Mouse (Mus musculus): ENCODE results near the gene Eomes. TPM values are rescaled to one million over a fixed set of nuclear protein-coding genes. Genes with fewer than 3 reads are reported as not detected.
A peak's percentile ranks its signal among the peaks of the same experiment; 100 is the strongest.

Eomes gene
- polyA plus RNA-seq, 1 experiment from 2014 or later, result 24.1 TPM

DNA sequence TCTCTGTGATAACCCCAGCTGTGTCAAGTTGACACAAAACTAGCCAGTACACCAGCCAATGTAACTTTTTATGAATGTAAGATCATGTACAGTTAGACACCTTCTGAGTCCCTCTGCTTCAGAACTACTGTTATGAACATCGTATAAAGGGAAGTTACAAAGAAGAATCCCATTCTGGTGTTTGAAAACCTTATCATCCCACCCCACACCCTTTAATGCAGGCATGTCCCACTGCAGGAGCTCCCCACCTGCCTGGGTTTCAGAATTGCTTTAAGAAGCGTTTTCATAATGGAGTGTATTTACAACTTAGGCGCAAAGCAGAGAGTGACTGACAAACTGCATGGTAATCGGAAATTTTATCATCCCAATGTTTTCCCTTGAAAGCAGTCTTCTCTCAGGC lies 13.2 kb downstream of the Eomes start:
- Histone ChIP-seq H3K9me3 (replicated peaks; ENCODE audit: control insufficient read depth, low read length) (no peaks in the 10 kb centered on the region), H3K27ac (ENCODE audit: low read depth, low read length) (no peak overlapping the region), H3K4me3 (ENCODE audit: low read depth, low read length) (no peak overlapping the region), H3K9ac (ENCODE audit: low read length) (no peak overlapping the region), H3K4me1 (ENCODE audit: control insufficient read depth, insufficient read depth, low read length) (peaks cover 18% of the 10 kb centered on the region; the same call in 1 of the 2 replicates), H3K27me3 (replicated peaks; ENCODE audit: control insufficient read depth, insufficient read depth, low read length) (peaks cover 29% of the 10 kb centered on the region), H3K36me3 (ENCODE audit: control insufficient read depth, insufficient read depth, low read length) (no peaks in the 10 kb centered on the region), H3K4me2 (ENCODE audit: low read length) (no peak overlapping the region)
- WGBS, result 87% methylated on average over 4 of the region's 4 CpGs
- DNase-seq (ENCODE audit: low spot score) (no peak), ATAC-seq (no peak)

DNA sequence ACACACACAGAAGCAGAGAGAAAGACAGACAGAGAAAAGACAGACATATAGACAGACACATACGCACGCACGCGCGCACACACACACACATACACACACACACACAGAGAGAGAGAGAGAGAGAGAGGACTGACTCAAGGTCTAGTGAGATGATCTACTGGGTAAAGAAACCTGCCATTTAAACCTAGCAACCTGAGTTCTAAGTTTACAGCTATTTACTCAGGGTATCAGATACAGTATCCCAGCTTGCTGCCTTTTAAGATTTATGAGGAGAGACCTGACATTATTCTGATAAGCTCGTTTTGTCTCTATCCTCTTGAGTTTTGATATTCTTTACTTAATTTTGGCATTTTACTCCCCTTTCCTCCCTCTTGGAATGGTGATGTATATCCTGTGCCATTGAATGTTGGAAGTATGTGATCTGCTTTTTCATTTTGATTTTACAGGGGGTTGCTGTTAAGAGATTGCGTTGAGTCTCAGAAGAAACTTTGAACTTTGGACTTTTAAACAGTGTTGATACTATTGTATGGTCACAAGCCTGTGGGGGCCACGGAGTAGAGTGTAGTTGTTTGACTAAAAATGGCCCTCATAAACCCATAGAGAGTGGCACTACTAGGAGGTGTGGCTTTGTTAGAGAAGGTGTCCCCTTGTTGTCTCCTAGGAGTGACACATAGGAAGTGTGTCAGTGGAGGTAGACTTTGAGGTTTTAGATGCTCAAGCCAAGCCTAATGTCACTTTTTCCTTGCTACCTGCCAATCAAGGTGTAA lies 15.1 kb downstream of the Eomes start:
- no peak overlapping the region for H3K27ac ChIP-seq (ENCODE audit: low read depth, low read length)
- H3K4me2 ChIP-seq (ENCODE audit: low read length), result no peak overlapping the region
- H3K4me1 ChIP-seq (ENCODE audit: control insufficient read depth, insufficient read depth, low read length), result peaks cover 7% of the 10 kb centered on the region; the same call in 1 of the 2 replicates
- peaks cover 10% of the 10 kb centered on the region for H3K27me3 ChIP-seq (replicated peaks; ENCODE audit: control insufficient read depth, insufficient read depth, low read length)
- ATAC-seq, result no peak
- no peak overlapping the region for H3K4me3 ChIP-seq (ENCODE audit: low read depth, low read length)
- H3K9ac ChIP-seq (ENCODE audit: low read length), result no peak overlapping the region
- DNase-seq (ENCODE audit: low spot score), result no peak
- WGBS, result 92% methylated on average over 8 of the region's 8 CpGs
- H3K9me3 ChIP-seq (replicated peaks; ENCODE audit: control insufficient read depth, low read length), result no peaks in the 10 kb centered on the region
- H3K36me3 ChIP-seq (ENCODE audit: control insufficient read depth, insufficient read depth, low read length), result no peaks in the 10 kb centered on the region

DNA sequence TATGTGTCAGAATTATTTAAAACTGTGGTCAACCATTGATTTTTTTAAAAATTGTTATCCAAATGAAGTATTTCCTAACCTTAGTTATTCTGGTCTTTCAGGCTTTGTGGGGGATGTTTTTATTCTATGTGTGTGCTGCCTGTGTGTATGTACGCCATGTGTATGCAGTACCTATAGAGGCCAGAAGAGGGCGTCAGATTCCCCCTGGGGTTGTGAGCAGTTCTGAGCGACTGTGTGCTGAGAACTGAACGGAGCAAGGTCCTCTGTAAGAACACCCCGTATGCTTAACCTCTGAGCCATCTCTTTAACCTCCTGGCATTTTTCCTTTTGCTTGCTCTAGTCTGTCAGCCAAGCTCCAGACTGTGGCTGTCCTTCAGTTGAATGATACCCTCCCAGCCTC lies 16.1 kb downstream of the Eomes start:
- Histone ChIP-seq H3K4me2 (ENCODE audit: low read length) (no peak overlapping the region), H3K36me3 (ENCODE audit: control insufficient read depth, insufficient read depth, low read length) (no peaks in the 10 kb centered on the region), H3K27me3 (replicated peaks; ENCODE audit: control insufficient read depth, insufficient read depth, low read length) (0 out of 2 replicates have a peak, but pooled peaks cover 4% of the 10 kb centered on the region), H3K27ac (ENCODE audit: low read depth, low read length) (no peak overlapping the region), H3K4me1 (ENCODE audit: control insufficient read depth, insufficient read depth, low read length) (0 out of 2 replicates have a peak, but pooled peaks cover 2% of the 10 kb centered on the region), H3K9ac (ENCODE audit: low read length) (no peak overlapping the region), H3K4me3 (ENCODE audit: low read depth, low read length) (no peak overlapping the region), H3K9me3 (replicated peaks; ENCODE audit: control insufficient read depth, low read length) (no peaks in the 10 kb centered on the region)
- 92% methylated on average over 5 of the region's 5 CpGs for WGBS
- ATAC-seq (no peak), DNase-seq (ENCODE audit: low spot score) (no peak)

DNA sequence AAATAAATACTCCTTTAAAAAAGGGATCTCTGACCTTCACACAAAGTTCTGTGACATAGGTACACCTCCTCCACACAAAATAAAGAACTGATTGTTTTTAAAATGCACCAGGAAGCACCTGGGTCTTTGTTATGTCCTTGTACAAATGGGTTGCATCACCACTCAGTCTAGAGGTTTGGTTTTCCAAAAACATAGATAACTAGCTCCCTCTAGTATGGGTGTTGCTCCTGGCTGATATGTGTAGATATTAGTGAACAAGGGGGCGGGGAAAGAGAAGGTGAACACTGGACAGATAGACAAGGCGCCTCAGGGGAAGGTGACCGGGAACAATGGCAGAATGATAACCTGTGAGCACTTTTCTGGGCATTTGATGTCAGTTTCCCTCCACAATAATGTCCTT lies 17.9 kb downstream of the Eomes start:
- 91% methylated on average over 3 of the region's 3 CpGs for WGBS

DNA sequence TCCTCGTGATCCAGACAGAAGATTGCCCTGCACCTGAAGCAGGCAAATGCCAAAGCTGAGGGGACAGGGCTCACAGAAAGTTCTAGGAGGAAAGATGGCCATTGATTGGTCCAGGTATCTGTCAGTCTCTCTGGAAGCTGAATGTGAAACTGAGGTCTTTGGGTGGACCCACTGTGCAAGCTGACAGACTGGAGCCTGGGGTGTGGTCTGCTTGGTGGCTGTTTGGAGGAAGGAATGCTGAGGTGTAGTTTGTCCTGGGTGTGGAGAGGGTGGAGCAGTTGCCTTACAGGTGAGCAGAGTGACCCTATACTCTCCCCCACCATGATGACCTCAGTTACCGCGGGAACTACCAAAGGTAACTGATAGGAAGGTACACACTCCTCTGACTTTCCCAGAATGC lies 18.9 kb downstream of the Eomes start:
- no peak for DNase-seq (ENCODE audit: low spot score)
- H3K4me3 ChIP-seq (ENCODE audit: low read depth, low read length), result no peak overlapping the region
- H3K9ac ChIP-seq (ENCODE audit: low read length), result no peak overlapping the region
- H3K27ac ChIP-seq (ENCODE audit: low read depth, low read length), result no peak overlapping the region
- H3K27me3 ChIP-seq (replicated peaks; ENCODE audit: control insufficient read depth, insufficient read depth, low read length), result no peaks in the 10 kb centered on the region
- no peaks in the 10 kb centered on the region for H3K36me3 ChIP-seq (ENCODE audit: control insufficient read depth, insufficient read depth, low read length)
- no peak overlapping the region for H3K4me2 ChIP-seq (ENCODE audit: low read length)
- H3K4me1 ChIP-seq (ENCODE audit: control insufficient read depth, insufficient read depth, low read length), result no peaks in the 10 kb centered on the region
- ATAC-seq, result no peak
- H3K9me3 ChIP-seq (replicated peaks; ENCODE audit: control insufficient read depth, low read length), result no peaks in the 10 kb centered on the region
- WGBS, result 86% methylated on average over 3 of the region's 3 CpGs

More for the DNA sequence above, 17.9 kb downstream of the Eomes start:
- Histone ChIP-seq H3K9ac (ENCODE audit: low read length) (no peak overlapping the region), H3K27me3 (replicated peaks; ENCODE audit: control insufficient read depth, insufficient read depth, low read length) (no peaks in the 10 kb centered on the region), H3K4me1 (ENCODE audit: control insufficient read depth, insufficient read depth, low read length) (no peaks in the 10 kb centered on the region), H3K4me3 (ENCODE audit: low read depth, low read length) (no peak overlapping the region), H3K4me2 (ENCODE audit: low read length) (no peak overlapping the region), H3K36me3 (ENCODE audit: control insufficient read depth, insufficient read depth, low read length) (no peaks in the 10 kb centered on the region), H3K27ac (ENCODE audit: low read depth, low read length) (no peak overlapping the region), H3K9me3 (replicated peaks; ENCODE audit: control insufficient read depth, low read length) (no peaks in the 10 kb centered on the region)
- no peak for ATAC-seq
- no peak for DNase-seq (ENCODE audit: low spot score)

DNA sequence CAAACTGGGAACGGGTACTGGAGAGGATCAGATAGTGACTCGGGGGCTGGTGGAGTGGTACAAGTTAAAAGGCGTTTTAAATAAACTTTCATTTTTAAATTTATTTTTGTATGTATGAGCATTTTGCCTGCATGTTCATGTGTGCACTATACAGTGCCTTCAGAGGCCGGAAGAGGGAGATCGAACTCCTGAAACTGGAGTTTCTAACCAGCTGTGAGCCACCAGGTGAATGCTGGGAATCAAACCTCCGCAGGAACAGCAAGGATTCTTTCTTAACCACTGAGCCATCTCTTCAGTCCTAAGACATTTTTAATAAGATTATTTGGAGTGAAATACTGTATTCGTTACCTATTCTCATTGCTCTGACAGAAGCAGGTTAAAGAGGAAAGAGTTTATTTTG lies 20.0 kb downstream of the Eomes start:
- Histone ChIP-seq H3K4me3 (ENCODE audit: low read depth, low read length) (no peak overlapping the region), H3K27ac (ENCODE audit: low read depth, low read length) (no peak overlapping the region), H3K36me3 (ENCODE audit: control insufficient read depth, insufficient read depth, low read length) (no peaks in the 10 kb centered on the region), H3K4me2 (ENCODE audit: low read length) (no peak overlapping the region), H3K27me3 (replicated peaks; ENCODE audit: control insufficient read depth, insufficient read depth, low read length) (no peaks in the 10 kb centered on the region), H3K4me1 (ENCODE audit: control insufficient read depth, insufficient read depth, low read length) (no peaks in the 10 kb centered on the region), H3K9ac (ENCODE audit: low read length) (no peak overlapping the region), H3K9me3 (replicated peaks; ENCODE audit: control insufficient read depth, low read length) (no peaks in the 10 kb centered on the region)
- DNase-seq (ENCODE audit: low spot score) (no peak), ATAC-seq (no peak)
- 70% methylated on average over 7 of the region's 7 CpGs for WGBS

DNA sequence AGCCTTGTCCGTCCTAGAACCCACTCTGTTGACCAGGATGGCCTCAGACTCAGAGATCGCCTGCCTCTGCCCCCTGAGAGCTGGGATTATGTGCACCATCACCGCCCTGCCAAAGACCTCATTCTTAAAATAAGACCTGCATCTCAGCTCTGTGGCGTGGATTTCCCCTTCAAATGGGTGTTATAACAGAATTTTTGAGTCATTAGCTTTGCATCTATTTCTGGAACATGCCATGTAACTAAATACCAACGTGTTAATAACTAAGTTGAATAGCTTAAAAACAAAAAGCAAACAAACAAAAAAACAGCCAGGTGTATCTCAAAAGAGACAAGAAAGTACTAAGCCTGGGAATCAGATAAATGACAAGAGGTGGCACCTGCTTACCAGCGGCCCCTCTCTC lies 23.0 kb downstream of the Eomes start:
- no peak for ATAC-seq
- 80% methylated on average over 6 of the region's 6 CpGs for WGBS
- H3K4me1 ChIP-seq (ENCODE audit: control insufficient read depth, insufficient read depth, low read length), result no peaks in the 10 kb centered on the region
- no peaks in the 10 kb centered on the region for H3K27me3 ChIP-seq (replicated peaks; ENCODE audit: control insufficient read depth, insufficient read depth, low read length)
- no peak overlapping the region for H3K4me2 ChIP-seq (ENCODE audit: low read length)
- no peak overlapping the region for H3K27ac ChIP-seq (ENCODE audit: low read depth, low read length)
- no peak for DNase-seq (ENCODE audit: low spot score)
- no peaks in the 10 kb centered on the region for H3K36me3 ChIP-seq (ENCODE audit: control insufficient read depth, insufficient read depth, low read length)
- H3K9me3 ChIP-seq (replicated peaks; ENCODE audit: control insufficient read depth, low read length), result no peaks in the 10 kb centered on the region
- H3K4me3 ChIP-seq (ENCODE audit: low read depth, low read length), result no peak overlapping the region
- no peak overlapping the region for H3K9ac ChIP-seq (ENCODE audit: low read length)

DNA sequence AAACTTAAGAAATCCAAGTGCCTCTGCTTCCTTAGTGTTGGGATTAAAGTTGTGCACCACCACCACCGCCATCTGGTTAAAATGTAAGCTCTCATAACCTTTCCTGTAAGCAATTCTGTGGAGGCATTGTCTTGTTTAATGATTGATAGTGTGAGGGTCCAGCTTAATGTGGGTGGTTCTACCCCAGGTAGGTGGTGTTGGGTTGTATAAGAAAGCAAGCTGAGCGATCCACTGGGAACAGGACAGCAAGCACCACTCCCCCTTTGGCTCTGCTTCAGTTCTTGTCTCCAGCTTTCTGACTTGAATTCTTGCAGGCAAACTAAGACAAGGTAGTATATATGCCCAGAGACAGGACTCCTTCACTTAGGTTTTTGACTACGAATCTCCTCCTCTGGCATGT lies 26.6 kb downstream of the Eomes start:
- no peak for DNase-seq (ENCODE audit: low spot score)
- no peak for ATAC-seq

DNA sequence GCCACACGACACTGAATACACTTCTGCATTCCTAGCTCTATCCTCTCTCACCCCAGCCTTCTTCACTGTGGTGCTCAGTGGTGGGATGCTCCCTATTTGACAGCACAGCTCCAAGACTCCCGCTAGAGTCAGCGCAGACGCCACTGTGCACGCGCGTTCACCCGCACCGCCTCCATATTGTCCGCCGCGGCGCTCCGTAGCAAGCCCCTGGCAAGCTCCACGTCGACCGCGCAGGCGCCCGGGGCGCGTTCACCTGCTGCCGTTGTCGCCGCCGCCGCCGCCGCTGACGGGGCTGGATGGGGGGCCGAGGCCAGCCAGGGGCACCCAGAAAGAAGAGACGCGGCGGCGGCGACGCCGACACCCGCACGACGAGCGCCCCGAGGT lies 28.0 kb downstream of the Eomes start, which contains the start of gene Golga4:
Golga4 (plus strand) TSS at position 248 of the 384 bp plus-strand sequence.
- H3K27me3 ChIP-seq (replicated peaks; ENCODE audit: control insufficient read depth, insufficient read depth, low read length), result no peaks in the 10 kb centered on the region
- H3K9ac ChIP-seq (ENCODE audit: low read length), result peak within 1 kb of the TSS; percentile 98
- DNase-seq (ENCODE audit: low spot score) (peak; percentile 94), ATAC-seq (peak; percentile 96)
- no peaks in the 10 kb centered on the region for H3K36me3 ChIP-seq (ENCODE audit: control insufficient read depth, insufficient read depth, low read length)
- WGBS, result under 1% methylated on average over 39 of the region's 43 CpGs
- no peaks in the 10 kb centered on the region for H3K9me3 ChIP-seq (replicated peaks; ENCODE audit: control insufficient read depth, low read length)
- peak within 1 kb of the TSS; percentile 70 for H3K27ac ChIP-seq (ENCODE audit: low read depth, low read length)
- peaks cover 13% of the 10 kb centered on the region for H3K4me1 ChIP-seq (ENCODE audit: control insufficient read depth, insufficient read depth, low read length)
- peak within 1 kb of the TSS; percentile 95 for H3K4me3 ChIP-seq (ENCODE audit: low read depth, low read length)
- peak within 1 kb of the TSS; percentile 100 for H3K4me2 ChIP-seq (ENCODE audit: low read length)

More for the DNA sequence above, 26.6 kb downstream of the Eomes start:
- no peak overlapping the region for H3K27ac ChIP-seq (ENCODE audit: low read depth, low read length)
- H3K9ac ChIP-seq (ENCODE audit: low read length), result no peak overlapping the region
- no peaks in the 10 kb centered on the region for H3K27me3 ChIP-seq (replicated peaks; ENCODE audit: control insufficient read depth, insufficient read depth, low read length)
- H3K9me3 ChIP-seq (replicated peaks; ENCODE audit: control insufficient read depth, low read length), result no peaks in the 10 kb centered on the region
- H3K4me3 ChIP-seq (ENCODE audit: low read depth, low read length), result no peak overlapping the region
- H3K4me1 ChIP-seq (ENCODE audit: control insufficient read depth, insufficient read depth, low read length), result peaks cover 13% of the 10 kb centered on the region
- H3K36me3 ChIP-seq (ENCODE audit: control insufficient read depth, insufficient read depth, low read length), result no peaks in the 10 kb centered on the region
- no peak overlapping the region for H3K4me2 ChIP-seq (ENCODE audit: low read length)
- 83% methylated on average over 3 of the region's 3 CpGs for WGBS
